Mouse (Mus musculus): ENCODE measurements around the gene Atf5. TPM values are rescaled to one million over a fixed set of nuclear protein-coding genes. Genes with fewer than 3 reads are reported as not detected.
A peak's percentile ranks its signal among the peaks of the same experiment; 100 is the strongest.

Gene Atf5
- polyA plus RNA-seq, 1 experiment from 2014 or later, result 3.4 TPM

DNA sequence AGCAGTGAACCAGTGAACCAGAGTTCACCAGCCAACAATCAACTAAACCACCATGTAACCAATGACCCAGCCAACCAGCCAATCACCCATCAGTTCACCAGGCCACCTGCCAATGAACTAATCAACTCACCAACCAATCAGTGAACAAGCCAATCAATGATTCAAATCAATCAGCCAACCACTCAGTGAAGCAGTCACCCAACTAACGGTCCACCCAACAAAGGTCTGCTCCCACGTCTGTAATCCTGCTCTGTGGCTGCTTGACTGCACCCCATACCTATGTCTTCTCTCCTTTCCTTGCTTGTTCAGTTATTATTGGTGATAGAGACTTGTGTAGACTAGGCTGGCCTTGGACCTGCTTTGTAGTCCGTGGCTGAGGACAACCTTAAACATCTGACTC is 2.5 kb downstream of the Atf5 start:
- Histone ChIP-seq H3K4me1 (replicated peaks; ENCODE audit: control insufficient read depth, insufficient read depth, low read length) (peaks cover 13% of the 10 kb centered on the region), H3K9ac (ENCODE audit: low read length) (no peak overlapping the region), H3K27me3 (ENCODE audit: control insufficient read depth, insufficient read depth, low read length) (no peaks in the 10 kb centered on the region), H3K4me3 (ENCODE audit: low read depth, low read length) (no peak overlapping the region), H3K9me3 (ENCODE audit: control insufficient read depth, low read length) (no peaks in the 10 kb centered on the region), H3K27ac (ENCODE audit: low read depth, low read length) (no peak overlapping the region), H3K36me3 (ENCODE audit: control insufficient read depth, insufficient read depth, low read length) (no peaks in the 10 kb centered on the region), H3K4me2 (ENCODE audit: low read depth, low read length, severe bottlenecking) (no peak overlapping the region)
- 99% methylated on average over 3 of the region's 3 CpGs for WGBS
- ATAC-seq (replicated peaks; ENCODE audit: low FRiP score) (no peak), DNase-seq (ENCODE audit: low spot score) (peak; percentile 38)

DNA sequence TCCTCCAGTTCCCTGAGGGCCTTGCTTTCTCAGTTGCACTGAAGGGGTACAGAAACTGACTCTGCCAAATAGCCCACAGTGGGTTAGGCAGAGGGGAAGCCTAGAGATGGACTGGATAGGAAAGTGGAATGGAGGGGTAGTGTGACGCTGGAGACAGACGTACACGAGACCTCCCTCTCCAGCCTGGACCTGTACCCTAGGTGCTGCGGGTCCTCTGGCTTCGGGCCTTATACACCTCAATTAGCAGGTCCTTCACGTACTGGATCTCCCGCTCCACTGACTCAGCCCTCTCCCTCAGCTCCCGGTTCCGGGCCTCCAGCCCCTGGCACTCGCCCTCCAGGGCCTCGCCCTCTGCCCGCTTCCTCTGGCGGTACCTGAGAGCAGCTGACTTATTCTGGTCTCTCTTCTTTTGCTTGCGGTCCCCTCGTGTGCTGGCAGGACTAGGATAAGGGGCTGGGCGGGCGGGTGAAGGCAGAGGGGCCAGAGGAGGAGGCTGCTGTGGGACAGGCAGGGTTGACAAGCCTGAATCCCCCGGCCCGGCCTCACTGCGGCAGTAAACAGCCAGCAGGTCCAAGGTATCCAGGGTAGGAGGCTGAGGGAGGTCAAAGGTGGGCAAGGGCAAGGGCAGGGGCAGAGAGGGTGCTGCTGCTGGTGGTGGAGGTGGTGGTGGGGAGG is 3.7 kb downstream of the Atf5 start:
- H3K27ac ChIP-seq (ENCODE audit: low read depth, low read length), result no peak overlapping the region
- H3K4me3 ChIP-seq (ENCODE audit: low read depth, low read length), result no peak overlapping the region
- no peak overlapping the region for H3K9ac ChIP-seq (ENCODE audit: low read length)
- H3K4me2 ChIP-seq (ENCODE audit: low read depth, low read length, severe bottlenecking), result no peak overlapping the region
- no peak for ATAC-seq (replicated peaks; ENCODE audit: low FRiP score)
- DNase-seq (ENCODE audit: low spot score), result peak; percentile 45
- no peaks in the 10 kb centered on the region for H3K9me3 ChIP-seq (ENCODE audit: control insufficient read depth, low read length)
- no peaks in the 10 kb centered on the region for H3K36me3 ChIP-seq (ENCODE audit: control insufficient read depth, insufficient read depth, low read length)
- H3K4me1 ChIP-seq (replicated peaks; ENCODE audit: control insufficient read depth, insufficient read depth, low read length), result peaks cover 4% of the 10 kb centered on the region
- no peaks in the 10 kb centered on the region for H3K27me3 ChIP-seq (ENCODE audit: control insufficient read depth, insufficient read depth, low read length)
- 92% methylated on average over 18 of the region's 20 CpGs for WGBS

DNA sequence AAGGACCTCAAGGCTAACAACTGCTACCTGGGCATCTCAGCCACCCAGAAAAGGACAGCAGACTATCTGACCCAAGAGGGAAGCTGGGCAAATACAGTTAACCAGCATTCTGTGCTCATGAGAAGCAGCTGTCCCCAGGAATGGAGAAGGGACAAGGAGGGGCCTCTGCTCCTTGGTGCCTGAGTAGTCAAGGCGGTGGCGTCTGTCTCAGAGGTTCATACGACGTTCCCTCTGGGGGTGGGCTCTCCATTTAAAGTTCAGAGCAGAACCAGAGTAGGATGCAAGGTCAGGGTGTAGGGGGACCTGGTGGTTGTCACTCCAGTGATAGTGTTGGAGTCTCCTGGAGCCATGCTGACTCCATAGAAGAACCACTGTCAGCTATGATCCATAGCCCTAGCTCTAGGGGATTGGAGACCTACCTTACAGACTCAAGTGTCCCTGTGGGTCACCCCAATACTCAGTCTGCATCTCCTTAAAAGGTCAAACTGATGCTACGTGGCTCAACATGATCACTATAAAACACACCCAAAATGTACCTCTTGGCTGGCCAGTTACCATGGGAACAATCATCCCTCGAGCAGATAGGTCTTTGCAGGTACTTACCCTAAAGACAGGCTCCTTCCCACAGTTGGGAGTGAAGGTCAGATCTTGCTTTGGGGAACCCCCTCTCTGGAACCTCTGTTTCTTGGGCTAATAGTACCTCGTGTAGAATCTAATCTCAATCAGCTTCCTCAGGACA is 5.5 kb downstream of the Atf5 start:
- DNase-seq (ENCODE audit: low spot score) (no peak), ATAC-seq (replicated peaks; ENCODE audit: low FRiP score) (no peak)
- Histone ChIP-seq H3K9me3 (ENCODE audit: control insufficient read depth, low read length) (no peaks in the 10 kb centered on the region), H3K9ac (ENCODE audit: low read length) (no peak overlapping the region), H3K36me3 (ENCODE audit: control insufficient read depth, insufficient read depth, low read length) (no peaks in the 10 kb centered on the region), H3K4me2 (ENCODE audit: low read depth, low read length, severe bottlenecking) (no peak overlapping the region), H3K4me3 (ENCODE audit: low read depth, low read length) (no peak overlapping the region), H3K4me1 (replicated peaks; ENCODE audit: control insufficient read depth, insufficient read depth, low read length) (peaks cover 4% of the 10 kb centered on the region), H3K27me3 (ENCODE audit: control insufficient read depth, insufficient read depth, low read length) (no peaks in the 10 kb centered on the region), H3K27ac (ENCODE audit: low read depth, low read length) (no peak overlapping the region)
- WGBS, result 94% methylated on average over 7 of the region's 7 CpGs

DNA sequence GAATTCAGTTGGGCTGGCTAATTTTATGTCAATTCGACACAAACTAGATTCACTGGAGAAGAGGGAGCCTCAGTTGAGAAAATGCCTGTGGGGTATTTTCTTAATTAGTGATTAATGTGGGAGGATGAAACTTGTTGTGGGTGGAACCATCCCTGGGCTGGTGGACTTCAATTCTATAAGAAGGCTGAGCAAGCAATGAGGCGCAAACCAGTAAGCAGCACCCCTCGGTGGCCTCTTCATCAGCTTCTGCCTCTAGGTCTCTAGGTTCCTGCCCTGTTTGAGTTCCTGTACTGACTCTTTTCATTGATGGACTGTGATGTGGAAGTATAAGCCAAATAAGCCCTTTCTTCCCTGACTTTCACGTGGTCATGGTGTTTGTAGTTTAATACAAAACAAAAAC is 6.1 kb downstream of the Atf5 start:
- Histone ChIP-seq H3K4me1 (replicated peaks; ENCODE audit: control insufficient read depth, insufficient read depth, low read length) (peaks cover 4% of the 10 kb centered on the region), H3K9ac (ENCODE audit: low read length) (no peak overlapping the region), H3K36me3 (ENCODE audit: control insufficient read depth, insufficient read depth, low read length) (no peaks in the 10 kb centered on the region), H3K4me2 (ENCODE audit: low read depth, low read length, severe bottlenecking) (no peak overlapping the region), H3K9me3 (ENCODE audit: control insufficient read depth, low read length) (no peaks in the 10 kb centered on the region), H3K4me3 (ENCODE audit: low read depth, low read length) (no peak overlapping the region), H3K27ac (ENCODE audit: low read depth, low read length) (no peak overlapping the region), H3K27me3 (ENCODE audit: control insufficient read depth, insufficient read depth, low read length) (no peaks in the 10 kb centered on the region)
- DNase-seq (ENCODE audit: low spot score), result no peak
- no peak for ATAC-seq (replicated peaks; ENCODE audit: low FRiP score)
- WGBS, result 86% methylated on average over 4 of the region's 4 CpGs

DNA sequence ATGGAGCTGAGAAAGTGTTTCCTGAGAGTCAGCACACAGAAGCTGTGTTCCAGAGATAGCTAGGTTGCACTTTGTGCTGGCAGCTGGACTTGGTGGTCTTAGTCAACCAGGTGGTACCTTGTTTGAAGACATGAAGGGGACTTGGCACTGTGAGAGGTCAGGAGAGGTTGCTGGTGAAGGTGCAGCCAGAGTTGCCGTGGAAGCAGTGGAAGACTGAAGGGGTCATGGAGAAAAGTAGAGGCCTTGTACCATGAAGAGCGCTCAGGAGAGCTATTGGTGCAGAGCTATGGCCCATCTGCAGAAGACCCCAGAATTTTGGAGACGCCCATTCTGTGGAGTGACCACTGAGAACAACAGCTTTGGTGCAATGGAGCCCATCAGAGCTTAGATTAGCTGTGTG is 7.0 kb downstream of the Atf5 start:
- ATAC-seq (replicated peaks; ENCODE audit: low FRiP score), result no peak
- WGBS, result 92% methylated on average over 3 of the region's 3 CpGs
- DNase-seq (ENCODE audit: low spot score), result no peak
- H3K36me3 ChIP-seq (ENCODE audit: control insufficient read depth, insufficient read depth, low read length), result no peaks in the 10 kb centered on the region
- H3K4me1 ChIP-seq (replicated peaks; ENCODE audit: control insufficient read depth, insufficient read depth, low read length), result no peaks in the 10 kb centered on the region
- no peak overlapping the region for H3K4me2 ChIP-seq (ENCODE audit: low read depth, low read length, severe bottlenecking)
- H3K9ac ChIP-seq (ENCODE audit: low read length), result no peak overlapping the region
- H3K27ac ChIP-seq (ENCODE audit: low read depth, low read length), result no peak overlapping the region
- H3K9me3 ChIP-seq (ENCODE audit: control insufficient read depth, low read length), result no peaks in the 10 kb centered on the region
- no peak overlapping the region for H3K4me3 ChIP-seq (ENCODE audit: low read depth, low read length)
- H3K27me3 ChIP-seq (ENCODE audit: control insufficient read depth, insufficient read depth, low read length), result no peaks in the 10 kb centered on the region

DNA sequence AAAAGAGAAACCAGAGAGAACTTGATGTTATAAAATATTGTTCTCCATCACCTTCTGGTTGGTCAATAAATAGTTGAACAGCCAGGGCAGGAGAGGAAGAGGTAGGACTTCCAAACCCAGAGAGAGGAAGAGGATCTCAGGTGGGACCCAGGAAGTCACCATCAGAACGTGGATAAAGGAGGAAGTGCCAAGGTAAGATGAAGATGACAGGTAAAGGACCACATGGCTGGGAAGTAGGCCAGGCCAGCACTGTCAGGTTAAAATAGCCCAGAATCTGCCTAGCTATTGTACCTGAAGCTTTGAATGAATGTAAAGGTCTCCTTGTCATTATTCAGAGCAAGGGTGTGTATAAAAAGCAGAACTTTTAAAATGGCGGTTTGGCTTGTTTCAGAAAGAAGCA is 7.5 kb downstream of the Atf5 start:
- H3K4me1 ChIP-seq (replicated peaks; ENCODE audit: control insufficient read depth, insufficient read depth, low read length), result no peaks in the 10 kb centered on the region
- no peaks in the 10 kb centered on the region for H3K27me3 ChIP-seq (ENCODE audit: control insufficient read depth, insufficient read depth, low read length)
- H3K4me3 ChIP-seq (ENCODE audit: low read depth, low read length), result no peak overlapping the region
- H3K9me3 ChIP-seq (ENCODE audit: control insufficient read depth, low read length), result no peaks in the 10 kb centered on the region
- H3K36me3 ChIP-seq (ENCODE audit: control insufficient read depth, insufficient read depth, low read length), result no peaks in the 10 kb centered on the region
- no peak overlapping the region for H3K9ac ChIP-seq (ENCODE audit: low read length)
- no peak for ATAC-seq (replicated peaks; ENCODE audit: low FRiP score)
- no peak for DNase-seq (ENCODE audit: low spot score)
- H3K4me2 ChIP-seq (ENCODE audit: low read depth, low read length, severe bottlenecking), result no peak overlapping the region
- WGBS, result 87% methylated on average over 2 of the region's 2 CpGs
- H3K27ac ChIP-seq (ENCODE audit: low read depth, low read length), result no peak overlapping the region

DNA sequence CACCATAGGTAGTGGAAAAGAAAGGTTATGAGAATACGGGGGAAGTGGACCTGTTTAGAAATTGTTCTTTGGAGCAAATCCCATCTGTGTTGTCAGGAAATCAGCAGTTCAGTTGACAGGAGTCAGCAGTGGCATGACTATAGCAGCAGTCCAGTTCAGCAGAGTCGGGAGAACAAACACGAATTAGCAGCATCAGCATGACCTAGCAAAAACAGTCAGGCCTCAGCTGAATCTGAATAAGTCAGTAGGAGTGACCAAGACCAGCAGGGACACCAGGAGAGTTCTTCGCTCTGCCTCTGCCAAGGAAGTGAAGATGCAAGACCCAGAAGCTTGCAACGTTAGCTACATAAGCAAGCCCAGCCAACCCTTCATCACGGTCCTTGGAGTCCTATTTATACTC is 23.7 kb downstream of the Atf5 start:
- DNase-seq (ENCODE audit: low spot score) (no peak), ATAC-seq (replicated peaks; ENCODE audit: low FRiP score) (no peak)
- Histone ChIP-seq H3K27ac (ENCODE audit: low read depth, low read length) (no peak overlapping the region), H3K4me3 (ENCODE audit: low read depth, low read length) (no peak overlapping the region), H3K4me1 (replicated peaks; ENCODE audit: control insufficient read depth, insufficient read depth, low read length) (no peaks in the 10 kb centered on the region), H3K9me3 (ENCODE audit: control insufficient read depth, low read length) (no peaks in the 10 kb centered on the region; the same call in none of the 2 replicates), H3K27me3 (ENCODE audit: control insufficient read depth, insufficient read depth, low read length) (no peaks in the 10 kb centered on the region), H3K9ac (ENCODE audit: low read length) (no peak overlapping the region), H3K36me3 (ENCODE audit: control insufficient read depth, insufficient read depth, low read length) (no peaks in the 10 kb centered on the region), H3K4me2 (ENCODE audit: low read depth, low read length, severe bottlenecking) (no peak overlapping the region)
- 91% methylated on average over 6 of the region's 6 CpGs for WGBS

DNA sequence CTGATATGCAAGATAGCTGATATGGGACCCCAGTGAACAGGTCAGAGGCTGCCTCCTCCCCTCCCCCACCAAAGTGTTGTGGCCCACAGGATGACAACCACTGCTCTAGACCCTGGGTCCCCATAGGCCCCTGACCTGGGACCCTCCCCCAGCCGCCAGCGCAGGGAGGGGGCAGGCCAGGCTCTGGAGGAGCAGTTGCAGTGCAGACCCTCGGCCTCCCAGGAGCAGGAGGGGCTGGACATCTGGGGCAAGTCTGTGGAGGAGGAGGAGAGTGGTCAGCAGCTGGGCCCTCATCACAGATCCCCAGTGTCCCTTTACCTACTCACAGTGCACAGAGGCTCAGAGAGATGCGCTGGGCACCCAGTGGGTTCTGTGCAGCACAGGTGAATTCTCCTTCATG is 26.4 kb downstream of the Atf5 start:
- H3K27ac ChIP-seq (ENCODE audit: low read depth, low read length), result no peak overlapping the region
- H3K9ac ChIP-seq (ENCODE audit: low read length), result no peak overlapping the region
- H3K36me3 ChIP-seq (ENCODE audit: control insufficient read depth, insufficient read depth, low read length), result no peaks in the 10 kb centered on the region
- ATAC-seq (replicated peaks; ENCODE audit: low FRiP score) (no peak), DNase-seq (ENCODE audit: low spot score) (no peak)
- H3K4me1 ChIP-seq (replicated peaks; ENCODE audit: control insufficient read depth, insufficient read depth, low read length), result no peaks in the 10 kb centered on the region
- no peak overlapping the region for H3K4me2 ChIP-seq (ENCODE audit: low read depth, low read length, severe bottlenecking)
- 67% methylated on average over 4 of the region's 4 CpGs for WGBS
- no peak overlapping the region for H3K4me3 ChIP-seq (ENCODE audit: low read depth, low read length)
- H3K9me3 ChIP-seq (ENCODE audit: control insufficient read depth, low read length), result no peaks in the 10 kb centered on the region; the same call in 1 of the 2 replicates
- no peaks in the 10 kb centered on the region for H3K27me3 ChIP-seq (ENCODE audit: control insufficient read depth, insufficient read depth, low read length)

DNA sequence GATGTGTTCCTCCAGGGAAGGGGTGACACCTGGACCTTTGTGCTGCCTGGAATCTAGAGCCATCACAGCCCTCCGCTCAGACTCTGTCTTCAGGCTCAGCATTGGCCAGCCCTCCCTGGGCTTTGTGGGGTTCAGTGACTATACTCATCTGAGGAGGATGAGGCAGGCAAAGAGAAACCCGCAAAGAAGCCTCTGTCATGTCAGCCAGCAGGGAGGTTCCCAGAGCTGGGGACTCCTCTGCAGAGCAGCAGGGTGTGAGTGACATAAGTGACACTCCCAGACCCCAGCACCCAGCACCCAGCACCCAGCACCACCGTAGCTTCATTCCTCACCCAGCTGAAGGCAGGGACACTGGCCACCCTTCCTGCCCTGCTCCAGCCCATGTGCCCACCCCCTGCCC is 26.9 kb downstream of the Atf5 start:
- Histone ChIP-seq H3K27me3 (ENCODE audit: control insufficient read depth, insufficient read depth, low read length) (no peaks in the 10 kb centered on the region), H3K4me2 (ENCODE audit: low read depth, low read length, severe bottlenecking) (no peak overlapping the region)
- 71% methylated on average over 3 of the region's 3 CpGs for WGBS

More for the DNA sequence above, 26.9 kb downstream of the Atf5 start:
- H3K4me3 ChIP-seq (ENCODE audit: low read depth, low read length), result no peak overlapping the region
- H3K9me3 ChIP-seq (ENCODE audit: control insufficient read depth, low read length), result no peaks in the 10 kb centered on the region
- no peaks in the 10 kb centered on the region for H3K36me3 ChIP-seq (ENCODE audit: control insufficient read depth, insufficient read depth, low read length)
- ATAC-seq (replicated peaks; ENCODE audit: low FRiP score) (no peak), DNase-seq (ENCODE audit: low spot score) (no peak)
- H3K27ac ChIP-seq (ENCODE audit: low read depth, low read length), result no peak overlapping the region
- no peaks in the 10 kb centered on the region for H3K4me1 ChIP-seq (replicated peaks; ENCODE audit: control insufficient read depth, insufficient read depth, low read length)
- H3K9ac ChIP-seq (ENCODE audit: low read length), result no peak overlapping the region
